Comparison of ENCODE assay signal across 8 mouse cellular contexts in the genomic region with DNA sequence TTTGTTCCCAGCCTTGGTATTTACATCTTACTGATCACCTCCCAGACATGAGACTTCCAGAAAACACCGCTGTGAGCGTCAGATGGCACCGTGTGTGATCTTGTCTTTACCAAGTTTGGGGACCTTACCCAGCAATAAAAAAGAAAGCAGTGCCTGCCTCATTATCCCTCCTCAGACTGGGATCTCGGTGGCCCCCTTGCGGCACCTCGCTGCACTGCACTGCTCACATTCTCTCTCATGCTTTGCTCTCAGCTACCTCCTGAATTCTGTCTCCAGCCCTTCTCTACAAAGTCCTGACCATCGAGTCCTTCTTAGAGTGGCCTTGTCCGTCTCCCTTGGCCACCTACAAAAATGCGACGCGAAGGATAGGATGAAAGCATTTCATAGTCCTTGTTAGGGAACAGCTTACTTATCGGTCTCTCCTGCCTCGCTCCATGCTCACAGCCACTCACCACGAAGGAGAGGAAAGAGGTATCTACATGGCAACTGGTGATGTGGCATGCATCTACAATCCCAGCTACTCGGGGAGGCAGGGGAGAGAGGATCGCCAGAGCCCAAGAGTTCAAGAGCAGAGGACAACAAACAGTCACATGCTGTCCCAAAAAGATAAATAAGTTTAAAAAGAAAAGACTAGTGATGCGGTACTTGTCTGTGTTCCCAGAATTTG. TPM values are rescaled to one million over a fixed set of nuclear protein-coding genes. Genes with fewer than 3 reads are reported as not detected.
DNase-seq lines count a peak whose midpoint lies in the region; ATAC-seq and TF ChIP-seq lines count a peak whose summit lies in the region.

No protein-coding gene starts in this region.

- peak; percentile 97 for TF ChIP-seq CTCF in G1E (IDR thresholded peaks at IDR 0.05; ENCODE audit: low read depth, low read length)

- peak; percentile 38 for DNase-seq in G1E (ENCODE audit: low spot score)
- DNase-seq in adrenal gland, postnatal 4 days (ENCODE audit: low spot score in 2 of 2) = peak; percentile 34 to 64
- DNase-seq in heart, postnatal 14 days = peak; percentile 59 to 79
- DNase-seq in layer of hippocampus, postnatal 14 days (ENCODE audit: low spot score in 2 of 2) = peak; percentile 70 to 72
- peak; percentile 81 for DNase-seq in lung, postnatal 14 days
- DNase-seq in spleen, adult 12 weeks (ENCODE audit: low spot score) = peak; percentile 51
- DNase-seq in MN1 (ENCODE audit: low spot score) = no peak

- no peaks in the 10 kb centered on the region for H3K9me3 ChIP-seq in G1E (replicated peaks)

- H3K4me3 ChIP-seq in G1E (ENCODE audit: low read depth, low read length) = no peak overlapping the region

- H3K4me1 ChIP-seq in G1E (ENCODE audit: insufficient read depth, low read depth, low read length) = peaks cover 7% of the 10 kb centered on the region; the same call in 1 of the 2 replicates

- H3K27me3 ChIP-seq in G1E (ENCODE audit: insufficient read depth, low read length) = peaks cover 5% of the 10 kb centered on the region; the same call in 1 of the 2 replicates

- intact Hi-C loops in heart, postnatal 14 days (cut with DNase I) = loop anchor here (5.0 kb wide), 1 partner anchor 64 kb away; no protein-coding TSS in a partner anchor

- ATAC-seq in G1E (ENCODE audit: extremely low read depth, insufficient number of reproducible peaks, low FRiP score, poor library complexity, severe bottlenecking) = peak; percentile 40; the same call in 1 of the 2 replicates
- ATAC-seq in erythroid progenitor cell, adult 5-6 weeks (replicated peaks; ENCODE audit: low FRiP score, poor library complexity, severe bottlenecking) = peak; percentile 79

- H3K36me3 ChIP-seq in G1E (replicated peaks) = no peaks in the 10 kb centered on the region

RNA-seq across cellular contexts. Expression of a gene that starts 45.7 kb away (rescaled TPM):
- total RNA-seq in G1E (2014; fragmentation: Nextera tagmentation) (not detected in 2 replicates), G1E (2017) (not detected in 2 replicates)
- 0.04 and 0.11 TPM in 2 replicates for polyA plus RNA-seq in G1E (2012)
- under 1 TPM; 0.28 to 0.31 TPM for total RNA-seq in adrenal gland, postnatal 4 days (2021)
- not detected in 2 replicates for total RNA-seq in erythroid progenitor cell, adult 5-6 weeks (2015; ENCODE audit: low replicate concordance)
- not detected in 2 replicates for total RNA-seq in erythroid progenitor cell, adult 5-6 weeks (2017; ENCODE audit: low replicate concordance)
- total RNA-seq in heart, postnatal 14 days (2021) = not detected
- 1 to 10 TPM; 1.3 to 1.4 TPM for total RNA-seq in layer of hippocampus, postnatal 14 days (2021)

RNA-seq across cellular contexts. Expression of a gene that starts 53.4 kb away (rescaled TPM):
- not detected in 2 replicates for total RNA-seq in G1E (2014; fragmentation: Nextera tagmentation)
- not detected in 2 replicates for total RNA-seq in G1E (2017)
- not detected in 2 replicates for polyA plus RNA-seq in G1E (2012)
- total RNA-seq in adrenal gland, postnatal 4 days (2021) = 1 to 10 TPM; 4.8 to 7.2 TPM
- 2.1 and 4.3 TPM in 2 replicates for total RNA-seq in erythroid progenitor cell, adult 5-6 weeks (2015; ENCODE audit: low replicate concordance)
- total RNA-seq in erythroid progenitor cell, adult 5-6 weeks (2017; ENCODE audit: low replicate concordance) = 2.4 TPM in 1 of 2 replicates, not detected in the other
- 100 to 1,000 TPM; 496 to 513 TPM for total RNA-seq in heart, postnatal 14 days (2021)
- total RNA-seq in layer of hippocampus, postnatal 14 days (2021) = 10 to 100 TPM; 64.5 to 92.8 TPM

RNA-seq across cellular contexts. Expression of a gene that starts 57.6 kb away (rescaled TPM):
- total RNA-seq in G1E (2014; fragmentation: Nextera tagmentation) (2.3 TPM in 1 of 2 replicates, not detected in the other), G1E (2017) (0.81 TPM in 1 of 2 replicates, not detected in the other)
- polyA plus RNA-seq in G1E (2012) = not detected in 2 replicates
- total RNA-seq in adrenal gland, postnatal 4 days (2021) = not detected
- not detected in 2 replicates for total RNA-seq in erythroid progenitor cell, adult 5-6 weeks (2015; ENCODE audit: low replicate concordance)
- total RNA-seq in erythroid progenitor cell, adult 5-6 weeks (2017; ENCODE audit: low replicate concordance) = not detected in 2 replicates
- total RNA-seq in heart, postnatal 14 days (2021) = not detected
- not detected for total RNA-seq in layer of hippocampus, postnatal 14 days (2021)

Comparison
In these comparisons a context has a peak if more than half of its experiments do, and no peak if none do; other contexts are left out.
1. RNA of a gene that starts 53.4 kb away (total RNA-seq): 496 to 513 TPM in heart, postnatal 14 days and 64.5 to 92.8 TPM in layer of hippocampus, postnatal 14 days; 4.8 to 7.2 TPM in adrenal gland, postnatal 4 days, 2.1 to 4.3 TPM in erythroid progenitor cell, adult 5-6 weeks and not detected in G1E; every median in the first group is over 4 times any median in the second.